Comparison of ENCODE assay signal across 11 mouse cellular contexts in the genomic region with DNA sequence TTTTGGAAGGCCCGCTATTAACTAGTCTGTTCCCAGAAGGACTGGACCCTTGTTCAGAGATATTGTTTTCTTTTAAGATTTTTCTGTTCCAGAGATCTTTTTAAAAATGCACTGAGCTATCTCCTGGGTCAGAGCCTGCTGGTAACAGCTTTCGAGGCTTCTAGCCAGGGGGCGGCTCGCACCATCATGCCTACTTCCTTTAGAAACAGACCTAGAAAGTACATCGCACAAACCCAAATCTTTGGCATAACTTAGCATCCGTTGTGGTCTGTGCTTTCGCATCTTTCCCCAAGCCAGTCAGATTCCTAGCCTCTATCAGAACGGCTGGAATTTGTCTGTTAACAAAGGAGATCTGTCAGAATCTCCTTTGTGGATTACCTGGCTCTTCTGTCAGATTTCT.
DNase-seq lines count a peak whose midpoint lies in the region; ATAC-seq and TF ChIP-seq lines count a peak whose summit lies in the region.
"Had no signal": no experiment of that assay in that cellular context is flagged by ENCODE, and none has a peak within 500 bp of the region (broad histone marks: within the 10 kb centered on the region; RNA-seq: fewer than 3 reads in every experiment).

No protein-coding gene starts in this region.

- H3K4me2 ChIP-seq in heart, embryonic 12.5 days: peak overlapping the region; percentile 15; the same call in 1 of the 2 replicates
- no peak overlapping the region for H3K4me2 ChIP-seq in lung, embryonic 14.5 days
- H3K4me2 ChIP-seq in heart, postnatal 0 days (ENCODE audit: low read depth, low read length): peak overlapping the region; percentile 45

- intact Hi-C loops in heart, postnatal 25 days (cut with DNase I): loop anchor here (10.0 kb wide), 1 partner anchor 87 kb away; no protein-coding TSS in a partner anchor

- no peak for TF ChIP-seq CTCF in lung, embryonic 14.5 days (IDR thresholded peaks at IDR 0.05; ENCODE audit: low read depth)
- no peak for TF ChIP-seq CTCF in heart, postnatal 0 days (IDR thresholded peaks at IDR 0.05; ENCODE audit: low read depth)

- 57% methylated on average over 8 of the region's 8 CpGs for WGBS in heart, embryonic 12.5 days
- 66% methylated on average over 8 of the region's 8 CpGs for WGBS in lung, embryonic 14.5 days
- 52% methylated on average over 8 of the region's 8 CpGs for whole genome bisulfite sequencing in heart, postnatal 0 days

- no peak overlapping the region for H3K9ac ChIP-seq in heart, embryonic 12.5 days
- H3K9ac ChIP-seq in lung, embryonic 14.5 days: no peak overlapping the region
- 0 out of 2 replicates have a peak overlapping the region, but pooled peaks have one; percentile 9 for H3K9ac ChIP-seq in heart, postnatal 0 days (replicated peaks; ENCODE audit: low read depth, low read length)

- no peak for ATAC-seq in heart, embryonic 12.5 days (ENCODE audit: insufficient number of reproducible peaks, low FRiP score)
- ATAC-seq in lung, embryonic 14.5 days (ENCODE audit: insufficient read depth): no peak
- ATAC-seq in heart, postnatal 0 days (ENCODE audit: insufficient read depth, low read depth): no peak
- ATAC-seq in monocyte, adult 5-6 weeks (replicated peaks; ENCODE audit: insufficient number of reproducible peaks, low FRiP score, low TSS enrichment, poor library complexity, severe bottlenecking): no peak

- no peaks in the 10 kb centered on the region for H3K9me3 ChIP-seq in heart, embryonic 12.5 days (replicated peaks)
- no peaks in the 10 kb centered on the region for H3K9me3 ChIP-seq in lung, embryonic 14.5 days (ENCODE audit: low read depth, low read length)
- no peaks in the 10 kb centered on the region for H3K9me3 ChIP-seq in heart, postnatal 0 days (replicated peaks; ENCODE audit: control insufficient read depth, low read length)

- no peak for TF ChIP-seq EP300 in heart, postnatal 0 days (IDR thresholded peaks at IDR 0.05; ENCODE audit: low read depth)

- H3K27ac ChIP-seq in heart, embryonic 12.5 days (ENCODE audit: poor library complexity, severe bottlenecking): 0 out of 2 replicates have a peak overlapping the region, but pooled peaks have one; percentile 37
- no peak overlapping the region for H3K27ac ChIP-seq in lung, embryonic 14.5 days (ENCODE audit: low read depth)
- H3K27ac ChIP-seq in heart, postnatal 0 days (ENCODE audit: low read depth): peak overlapping the region; percentile 54

- H3K4me3 ChIP-seq in heart, embryonic 12.5 days: no peak overlapping the region
- no peak overlapping the region for H3K4me3 ChIP-seq in lung, embryonic 14.5 days (ENCODE audit: low read depth, low read length)
- H3K4me3 ChIP-seq in heart, postnatal 0 days (ENCODE audit: low read depth, low read length): peak overlapping the region; percentile 10; the same call in 1 of the 2 replicates

- DNase-seq in heart, postnatal 25 days (ENCODE audit: low spot score): no peak
- peak; percentile 23 for DNase-seq in lung, embryonic 14.5 days
- DNase-seq in lung, postnatal 36 days: no peak
- DNase-seq in brain, adult 2 months (ENCODE audit: low read depth, low spot score): peak; percentile 52
- no peak for DNase-seq in heart, postnatal 0 days (ENCODE audit: low spot score)
- DNase-seq in liver: no peak
- DNase-seq: cerebellum, adult 18-20 months; lung, postnatal 10 days; thymus, postnatal 36 days had no signal

- no peaks in the 10 kb centered on the region for H3K27me3 ChIP-seq in heart, embryonic 12.5 days (replicated peaks)
- no peaks in the 10 kb centered on the region for H3K27me3 ChIP-seq in lung, embryonic 14.5 days (ENCODE audit: insufficient read depth, low read length)
- H3K27me3 ChIP-seq in heart, postnatal 0 days (ENCODE audit: control insufficient read depth, insufficient read depth, low read length): no peaks in the 10 kb centered on the region

- H3K4me1 ChIP-seq in heart, embryonic 12.5 days (replicated peaks): peaks cover 35% of the 10 kb centered on the region
- H3K4me1 ChIP-seq in lung, embryonic 14.5 days (ENCODE audit: insufficient read depth): peaks cover 14% of the 10 kb centered on the region; the same call in 1 of the 2 replicates
- peaks cover 13% of the 10 kb centered on the region; the same call in 1 of the 2 replicates for H3K4me1 ChIP-seq in heart, postnatal 0 days (ENCODE audit: control insufficient read depth, insufficient read depth)

- H3K36me3 ChIP-seq in heart, embryonic 12.5 days: 0 out of 2 replicates have a peak, but pooled peaks cover 3% of the 10 kb centered on the region
- 0 out of 2 replicates have a peak, but pooled peaks cover 6% of the 10 kb centered on the region for H3K36me3 ChIP-seq in lung, embryonic 14.5 days (ENCODE audit: insufficient read depth)
- no peaks in the 10 kb centered on the region for H3K36me3 ChIP-seq in heart, postnatal 0 days (replicated peaks; ENCODE audit: control insufficient read depth, insufficient read depth, low read length)

Comparison
In these comparisons a context has a peak if more than half of its experiments do, and no peak if none do; other contexts are left out.
1. DNase-seq: peak in lung, embryonic 14.5 days (single experiment) and brain, adult 2 months (single experiment); none in heart, postnatal 25 days (single experiment), lung, postnatal 36 days (single experiment), heart, postnatal 0 days (single experiment) and liver (single experiment).